Mouse (Mus musculus): Measurements from ENCODE around the gene Rps2. TPM values are rescaled to one million over a fixed set of nuclear protein-coding genes. Genes with fewer than 3 reads are reported as not detected.

The Rps2 gene
- total and polyA plus RNA-seq, 3 experiments = 1,852 to 4,516 TPM; not detected in 1

DNA sequence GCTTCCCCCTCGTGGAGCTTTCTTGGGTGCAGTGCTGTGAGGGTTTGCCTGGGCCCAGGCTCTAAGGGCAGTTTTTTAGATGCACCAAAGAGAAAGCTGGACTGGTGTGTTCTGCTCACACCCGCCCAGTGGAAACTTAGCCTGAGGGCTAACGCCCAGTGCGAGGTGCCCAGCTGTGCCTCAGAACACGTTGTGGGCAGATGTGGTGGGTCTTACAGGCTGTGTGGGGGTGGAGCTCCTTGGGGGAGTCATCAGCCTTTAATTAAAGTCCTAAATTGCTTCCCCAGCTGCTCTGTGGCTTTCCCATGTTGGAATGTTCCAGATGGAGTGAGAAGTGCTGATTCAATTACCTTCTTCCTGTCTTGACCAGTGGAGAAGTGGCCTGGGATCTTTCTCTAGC is 43.2 kb downstream of the Rps2 start:
- no peak for DNase-seq (ENCODE audit: low read depth, low spot score)
- H3K4me3 ChIP-seq (ENCODE audit: control insufficient read depth in 1 of 2, insufficient read depth in 1 of 2, low read depth in 2 of 2, low read length in 2 of 2) = no peak overlapping the region
- peaks cover 0 to 2% of the 10 kb centered on the region in 2 experiments; a peak in 2 of 4 replicates for H3K27me3 ChIP-seq (ENCODE audit: control insufficient read depth in 1 of 2, insufficient read depth in 2 of 2, low read length in 2 of 2)
- H3K27ac ChIP-seq (ENCODE audit: control insufficient read depth, low read depth, low read length) = no peak overlapping the region
- no peaks in the 10 kb centered on the region for H3K79me2 ChIP-seq (ENCODE audit: control insufficient read depth, insufficient read depth, low read length, poor library complexity)
- H3K4me1 ChIP-seq (ENCODE audit: control insufficient read depth in 1 of 2, insufficient read depth in 2 of 2, low read length in 2 of 2) = no peaks in the 10 kb centered on the region
- no peaks in the 10 kb centered on the region for H3K9me3 ChIP-seq (replicated peaks; ENCODE audit: insufficient read depth, low read length)
- H3K36me3 ChIP-seq (ENCODE audit: control insufficient read depth in 1 of 2, insufficient read depth in 2 of 2, low read length in 2 of 2) = no peaks in the 10 kb centered on the region
- H3K9ac ChIP-seq (ENCODE audit: control insufficient read depth, low read depth, low read length, poor library complexity, severe bottlenecking) = no peak overlapping the region
- TF ChIP-seq HCFC1 (IDR thresholded peaks at IDR 0.05; ENCODE audit: low read depth, low read length) = no peak
- TF ChIP-seq ELF1 (IDR thresholded peaks at IDR 0.05; ENCODE audit: low read depth, low read length) = no peak
- TF ChIP-seq MXI1 (IDR thresholded peaks at IDR 0.05; ENCODE audit: low read depth, low read length) = no peak
- no peak for TF ChIP-seq TAL1 (IDR thresholded peaks at IDR 0.05; ENCODE audit: low read length)
- TF ChIP-seq BHLHE40 (IDR thresholded peaks at IDR 0.05; ENCODE audit: borderline replicate concordance, low read depth, low read length) = no peak
- no peak for TF ChIP-seq USF1 (IDR thresholded peaks at IDR 0.05; ENCODE audit: low read depth, low read length)
- TF ChIP-seq TCF12 (IDR thresholded peaks at IDR 0.05; ENCODE audit: low read depth, low read length) = no peak
- TF ChIP-seq MYB (IDR thresholded peaks at IDR 0.05; ENCODE audit: low read depth, low read length) = no peak
- TF ChIP-seq MAFK (IDR thresholded peaks at IDR 0.05; ENCODE audit: borderline replicate concordance, low read depth, low read length) = no peak
- no peak for TF ChIP-seq CTCF (IDR thresholded peaks at IDR 0.05 in 2 of 3, conservative IDR thresholded peaks at IDR 0.05 in 1 of 3; ENCODE audit: control insufficient read depth in 1 of 3, insufficient read depth in 1 of 3, low read depth in 2 of 3, low read length in 3 of 3, poor library complexity in 1 of 3, severe bottlenecking in 1 of 3)
- no peak for TF ChIP-seq CHD2 (IDR thresholded peaks at IDR 0.05; ENCODE audit: low read length)

GRCm38 (mm10) chr17:24765016-24765905 is 47.3 kb downstream of the Rps2 start:
- no peaks in the 10 kb centered on the region for H3K4me1 ChIP-seq (ENCODE audit: control insufficient read depth in 1 of 2, insufficient read depth in 2 of 2, low read length in 2 of 2)
- no peak overlapping the region for H3K4me3 ChIP-seq (ENCODE audit: control insufficient read depth in 1 of 2, insufficient read depth in 1 of 2, low read depth in 2 of 2, low read length in 2 of 2)
- DNase-seq (ENCODE audit: low read depth, low spot score) = no peak
- no peaks in the 10 kb centered on the region for H3K36me3 ChIP-seq (ENCODE audit: control insufficient read depth in 1 of 2, insufficient read depth in 2 of 2, low read length in 2 of 2)
- no peak overlapping the region for H3K9ac ChIP-seq (ENCODE audit: control insufficient read depth, low read depth, low read length, poor library complexity, severe bottlenecking)
- no peak overlapping the region for H3K27ac ChIP-seq (ENCODE audit: control insufficient read depth, low read depth, low read length)
- H3K79me2 ChIP-seq (ENCODE audit: control insufficient read depth, insufficient read depth, low read length, poor library complexity) = no peaks in the 10 kb centered on the region
- H3K27me3 ChIP-seq (ENCODE audit: control insufficient read depth in 1 of 2, insufficient read depth in 2 of 2, low read length in 2 of 2) = peaks cover 13 to 15% of the 10 kb centered on the region in 2 experiments
- no peaks in the 10 kb centered on the region for H3K9me3 ChIP-seq (replicated peaks; ENCODE audit: insufficient read depth, low read length)
- no peak for TF ChIP-seq RAD21 (IDR thresholded peaks at IDR 0.05; ENCODE audit: low read depth, low read length)
- no peak for TF ChIP-seq RCOR1 (IDR thresholded peaks at IDR 0.05; ENCODE audit: low read depth, low read length)
